Mouse (Mus musculus): ENCODE measurements around the gene Zfp985. TPM values are rescaled to one million over a fixed set of nuclear protein-coding genes. Genes with fewer than 3 reads are reported as not detected.

Zfp985 gene
- polyA plus RNA-seq (2012): 0.03 TPM in 1 of 2 replicates, not detected in the other

DNA sequence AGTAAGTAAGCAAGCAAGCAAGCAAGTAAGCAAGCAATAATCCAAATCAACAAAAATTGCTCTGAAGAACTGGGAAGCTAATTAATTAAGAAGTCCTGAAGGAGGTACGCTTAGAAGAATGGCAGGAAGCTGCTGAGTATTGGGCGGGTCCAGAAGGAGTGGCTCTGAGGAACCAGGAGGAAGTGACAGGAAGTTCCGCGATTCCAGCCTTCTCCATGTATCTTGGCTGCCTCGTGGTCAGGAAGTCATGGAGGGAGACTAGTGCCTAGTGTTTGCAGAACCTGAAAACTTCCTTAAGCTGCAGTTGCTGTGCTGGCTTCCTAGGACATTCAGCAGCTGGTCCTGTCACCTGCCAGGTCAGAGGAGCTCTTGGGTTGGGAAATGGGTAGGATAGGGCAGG, at the start of gene Zfp985:
Gene Zfp985 (plus strand): TSS at position 207 of the 400 bp plus-strand sequence.

DNA sequence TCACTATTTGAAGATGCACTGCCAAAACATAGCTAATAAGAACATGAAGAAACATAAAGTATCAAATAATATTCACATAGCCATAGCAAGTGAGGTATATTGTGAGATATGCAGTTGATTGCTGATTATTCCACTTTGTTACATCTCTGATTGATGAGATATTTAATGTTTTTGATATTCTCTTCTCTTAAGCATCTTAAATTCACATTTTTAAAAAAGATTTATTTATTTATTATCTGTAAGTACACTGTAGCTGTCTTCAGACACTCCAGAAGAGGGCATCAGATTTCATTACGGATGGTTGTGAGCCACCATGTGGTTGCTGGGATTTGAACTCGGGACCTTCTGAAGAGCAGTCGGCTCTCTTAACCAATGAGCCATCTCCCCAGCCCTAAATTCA, 13.2 kb upstream of the Zfp985 start, which contains the start of gene Gm16503:
Gene Gm16503 (plus strand): TSS at position 301 of the 400 bp plus-strand sequence.

Other genes with a start within 250 kb of the Zfp985 start
- gene Zfp988, start 247.6 kb upstream of the Zfp985 start, polyA plus RNA-seq (2012): 0.02 TPM in 1 of 2 replicates, not detected in the other
- not detected in 2 replicates for gene Zfp978, start 192.0 kb upstream of the Zfp985 start, polyA plus RNA-seq (2012)
- 0.35 and 0.71 TPM in 2 replicates for gene Zfp982, start 60.9 kb upstream of the Zfp985 start, polyA plus RNA-seq (2012)
- gene Gm16503, start 13.1 kb upstream of the Zfp985 start, polyA plus RNA-seq (2012): 0.08 TPM in 1 of 2 replicates, not detected in the other
- 0.11 and 0.17 TPM in 2 replicates for gene Zfp979, start 89.2 kb downstream of the Zfp985 start, polyA plus RNA-seq (2012)
- not detected in 2 replicates for gene Zfp534, start 149.3 kb downstream of the Zfp985 start, polyA plus RNA-seq (2012)

Measured in megakaryocyte-erythroid progenitor cell, adult 5 weeks (primary cell).